Mouse (Mus musculus) embryonic facial prominence, embryonic 10.5 days (tissue): ENCODE measurements at regions not wholly inside any gene's neighbourhood (a gene's known extent, or its start where the extent isn't known, plus 50 kb on each side); places are given as distances from the start of the nearest gene placed in this dataset.
A peak's percentile ranks its signal among the peaks of the same experiment; 100 is the strongest.

Source experiments
- DNase-seq: peaks from one replicate; pipeline ENCODE4 v3.0.0-alpha.2; 2017; ENCODE audit warnings: low spot score
- H3K27ac ChIP-seq: fragments of 300-500 bp; sonication (generic); replicated peaks from 2 replicates; pipeline ENCODE4 v1.5.1; 2016; ENCODE audit warnings: mild to moderate bottlenecking
- H3K27me3 ChIP-seq: fragments of 300-500 bp; sonication (generic); replicated peaks from 2 replicates; pipeline ENCODE4 v1.6.1; 2016; ENCODE audit warnings: low read depth, mild to moderate bottlenecking; ENCODE audit not compliant: poor library complexity, severe bottlenecking
- H3K36me3 ChIP-seq: fragments of 300-500 bp; sonication (generic); replicated peaks from 2 replicates; pipeline ENCODE4 v1.6.1; 2016; ENCODE audit warnings: mild to moderate bottlenecking, moderate library complexity
- H3K4me1 ChIP-seq: fragments of 300-500 bp; sonication (generic); 2 replicates; pipeline ENCODE4 v1.6.1; 2016
- H3K4me3 ChIP-seq: fragments of 300-500 bp; sonication (generic); 2 replicates; pipeline ENCODE4 v1.5.1; 2016; ENCODE audit warnings: mild to moderate bottlenecking, moderate library complexity
- H3K9me3 ChIP-seq: fragments of 300-500 bp; sonication (generic); 2 replicates; pipeline ENCODE4 v1.6.1; 2016; ENCODE audit warnings: mild to moderate bottlenecking
- WGBS: fragments of 180-500 bp; shearing (Covaris S2); methylation state at CpG from one replicate; pipeline ENCODE4 v1.1.7; 2016; 5-methylcytosine and 5-hydroxymethylcytosine counted together

DNA sequence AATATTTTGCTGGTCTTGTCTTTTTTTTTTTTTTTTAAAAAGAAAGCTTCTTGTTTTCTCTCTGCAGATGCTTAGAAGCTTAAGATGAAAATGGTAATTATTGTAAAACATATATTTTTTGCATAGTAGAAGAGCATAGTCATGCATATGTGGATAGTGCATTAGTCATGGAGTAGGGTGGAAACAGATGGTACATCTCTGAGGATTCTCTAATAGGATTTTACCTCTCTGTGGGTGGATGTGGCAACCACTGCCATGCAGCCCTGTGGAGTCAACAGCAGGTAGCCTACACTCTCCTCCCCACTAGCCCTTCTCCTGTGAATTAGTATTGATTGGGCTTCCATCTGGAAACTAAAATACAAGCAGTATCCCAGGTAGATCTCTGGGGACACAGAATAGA lies 409.2 kb downstream of the Nr4a2 start:
- no peaks in the 10 kb centered on the region for H3K4me1 ChIP-seq
- no peak overlapping the region for H3K27ac ChIP-seq
- no peak overlapping the region for H3K4me3 ChIP-seq
- no peaks in the 10 kb centered on the region for H3K36me3 ChIP-seq
- DNase-seq = no peak
- H3K27me3 ChIP-seq = no peaks in the 10 kb centered on the region
- no peaks in the 10 kb centered on the region for H3K9me3 ChIP-seq

DNA sequence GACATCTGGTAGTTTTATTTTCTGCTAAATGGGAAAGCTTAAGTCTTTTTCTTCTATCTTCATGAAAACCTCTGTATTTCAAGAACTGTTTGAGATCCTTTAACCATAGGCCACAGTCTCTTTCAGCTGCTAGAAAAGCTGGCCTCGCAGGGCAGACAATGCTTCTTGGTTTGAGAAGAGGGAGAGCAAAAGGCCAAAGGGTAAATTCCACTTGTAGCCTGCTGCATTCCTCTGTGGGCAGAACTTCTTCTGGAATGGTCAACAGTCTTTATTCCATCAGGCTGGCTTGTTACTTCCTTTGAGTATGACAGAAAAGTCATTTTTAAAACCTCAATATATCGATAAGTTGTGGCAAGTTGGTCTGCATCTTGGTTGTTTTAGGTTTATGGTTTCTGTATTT lies 440.2 kb downstream of the Nr4a2 start:
- Histone ChIP-seq H3K4me3 (no peak overlapping the region), H3K36me3 (no peaks in the 10 kb centered on the region), H3K4me1 (peaks cover 9% of the 10 kb centered on the region), H3K27me3 (no peaks in the 10 kb centered on the region), H3K9me3 (no peaks in the 10 kb centered on the region), H3K27ac (no peak overlapping the region)
- peak; percentile 34 for DNase-seq
- 17% methylated on average over 2 of the region's 2 CpGs for WGBS

DNA sequence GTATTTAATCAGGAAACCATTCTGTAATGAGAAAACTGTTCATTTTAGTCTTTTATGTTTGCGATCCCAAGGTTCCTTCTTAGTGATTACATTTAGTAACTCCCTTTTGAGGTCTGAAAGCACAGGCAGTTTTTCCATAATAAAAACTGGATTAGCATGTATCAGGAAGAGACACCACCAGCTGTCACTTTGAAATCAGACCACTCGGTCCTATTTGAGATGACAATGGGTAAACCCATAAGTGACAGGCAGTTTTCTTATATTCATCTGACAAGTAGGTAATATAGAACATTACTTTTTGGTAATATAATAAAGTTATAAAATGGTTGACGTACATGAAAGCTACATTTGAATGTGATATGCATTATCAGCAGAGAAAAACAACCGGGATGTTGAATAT lies 449.9 kb downstream of the Nr4a2 start:
- Histone ChIP-seq H3K36me3 (no peaks in the 10 kb centered on the region), H3K4me1 (no peaks in the 10 kb centered on the region), H3K27me3 (no peaks in the 10 kb centered on the region), H3K9me3 (no peaks in the 10 kb centered on the region), H3K27ac (no peak overlapping the region), H3K4me3 (no peak overlapping the region)
- no peak for DNase-seq
- WGBS = 84% methylated on average over 4 of the region's 4 CpGs

DNA sequence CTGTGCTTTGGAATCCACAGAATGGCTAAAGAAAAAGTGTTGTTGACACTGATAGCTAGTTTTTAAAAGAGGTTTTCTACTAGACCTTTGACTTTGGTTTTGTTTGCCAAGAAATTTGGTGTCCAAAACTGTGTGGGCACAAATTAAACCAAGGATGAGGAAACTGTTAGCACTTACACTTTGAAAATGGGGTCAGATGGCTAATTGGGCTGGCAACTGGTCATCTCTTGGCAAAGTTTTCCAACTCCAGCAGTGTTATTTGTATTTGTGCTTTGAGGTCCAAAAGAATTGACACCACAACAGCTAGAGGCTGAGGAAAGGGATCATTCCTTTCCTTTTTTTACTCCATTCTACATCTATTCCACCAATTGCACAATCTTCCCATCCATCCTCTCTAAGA lies 451.1 kb downstream of the Nr4a2 start:
- Histone ChIP-seq H3K27ac (no peak overlapping the region), H3K4me3 (no peak overlapping the region), H3K36me3 (no peaks in the 10 kb centered on the region), H3K9me3 (no peaks in the 10 kb centered on the region), H3K4me1 (no peaks in the 10 kb centered on the region), H3K27me3 (no peaks in the 10 kb centered on the region)
- DNase-seq = no peak

DNA sequence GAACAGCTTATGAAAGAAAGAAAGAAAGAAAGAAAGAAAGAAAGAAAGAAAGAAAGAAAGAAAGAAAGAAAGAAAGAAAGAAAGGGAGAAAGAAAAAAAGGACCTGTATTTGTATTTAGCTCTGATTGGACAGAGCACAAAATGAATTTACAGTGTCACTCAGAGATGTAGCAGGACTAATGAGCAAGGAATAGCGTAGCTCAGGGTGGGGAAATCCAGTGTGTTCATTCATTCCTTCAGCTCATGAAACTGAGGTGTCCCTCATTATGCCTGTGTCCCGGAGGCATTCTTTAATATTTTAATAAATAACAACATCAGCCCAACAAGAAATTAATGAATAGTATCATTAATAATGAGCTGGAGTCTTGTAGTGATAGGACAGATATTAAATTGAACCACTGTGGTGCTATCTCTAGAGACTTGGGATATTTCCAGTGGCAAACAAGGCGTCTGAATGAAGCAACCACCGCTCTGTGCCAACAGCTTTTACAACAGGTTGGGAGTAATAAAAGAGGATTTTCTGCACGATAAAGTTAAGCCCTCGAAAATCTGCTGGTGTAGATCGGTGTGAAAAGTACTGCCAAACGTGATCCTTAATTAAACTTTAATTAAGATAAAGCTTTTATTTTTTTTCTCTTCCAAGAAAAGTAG lies 461.4 kb downstream of the Nr4a2 start:
- no peak for DNase-seq

More for the DNA sequence above, 461.4 kb downstream of the Nr4a2 start:
- H3K9me3 ChIP-seq = no peaks in the 10 kb centered on the region
- H3K4me3 ChIP-seq = no peak overlapping the region
- no peak overlapping the region for H3K27ac ChIP-seq
- H3K27me3 ChIP-seq = no peaks in the 10 kb centered on the region
- H3K36me3 ChIP-seq = no peaks in the 10 kb centered on the region
- WGBS = 87% methylated on average over 8 of the region's 8 CpGs
- H3K4me1 ChIP-seq = no peaks in the 10 kb centered on the region
